Mouse (Mus musculus): Measurements from ENCODE around the gene Bicd2. TPM values are rescaled to one million over a fixed set of nuclear protein-coding genes. Genes with fewer than 3 reads are reported as not detected.

Gene Bicd2
- total RNA-seq (2014; rRNA removed) = 49.3 and 50.4 TPM in 2 replicates
- polyA plus RNA-seq (2015; fragmentation: Nextera tagmentation; extraction: Ambion mirVana) = 24.0 and 24.1 TPM in 2 replicates

- ATAC-seq (ENCODE audit: low FRiP score) (peak; percentile 99), DNase-seq (ENCODE audit: low spot score) (peak; percentile 100)
- Histone ChIP-seq H3K4me2 (ENCODE audit: low read depth, low read length, poor library complexity, severe bottlenecking) (peak within 1 kb of the TSS; percentile 93), H3K4me1 (ENCODE audit: insufficient read depth, low read length) (peaks cover 16% of the 10 kb centered on the region; the same call in 1 of the 2 replicates), H3K27me3 (ENCODE audit: insufficient read depth, low read length) (no peaks in the 10 kb centered on the region), H3K36me3 (ENCODE audit: insufficient read depth, low read length) (no peaks in the 10 kb centered on the region), H3K27ac (ENCODE audit: low read depth, low read length) (peak within 1 kb of the TSS; percentile 88), H3K9ac (replicated peaks; ENCODE audit: low read length, poor library complexity, severe bottlenecking) (peak within 1 kb of the TSS; percentile 87), H3K9me3 (ENCODE audit: low read length) (no peaks in the 10 kb centered on the region), H3K4me3 (ENCODE audit: low read depth, low read length) (peak within 1 kb of the TSS; percentile 90)
- peak; percentile 46 for TF ChIP-seq CTCF (IDR thresholded peaks at IDR 0.05)
- WGBS = under 1% methylated on average over 66 of the region's 74 CpGs
Measured at GRCm38 (mm10) chr13:49341012-49341830, at the start of gene Bicd2. TSS of gene Bicd2 (plus strand) at chr13:49341585.

GRCm38 (mm10) chr13:49291949-49292348 lies 49.4 kb upstream of the Bicd2 start:
- Histone ChIP-seq H3K9me3 (ENCODE audit: low read length) (no peaks in the 10 kb centered on the region), H3K4me2 (ENCODE audit: low read depth, low read length, poor library complexity, severe bottlenecking) (no peak overlapping the region), H3K36me3 (ENCODE audit: insufficient read depth, low read length) (peaks cover 8% of the 10 kb centered on the region; the same call in 1 of the 2 replicates), H3K27ac (ENCODE audit: low read depth, low read length) (no peak overlapping the region), H3K4me3 (ENCODE audit: low read depth, low read length) (no peak overlapping the region), H3K4me1 (ENCODE audit: insufficient read depth, low read length) (no peaks in the 10 kb centered on the region), H3K27me3 (ENCODE audit: insufficient read depth, low read length) (no peaks in the 10 kb centered on the region), H3K9ac (replicated peaks; ENCODE audit: low read length, poor library complexity, severe bottlenecking) (no peak overlapping the region)
- ATAC-seq (ENCODE audit: low FRiP score) (no peak), DNase-seq (ENCODE audit: low spot score) (no peak)
- WGBS = 92% methylated on average over 6 of the region's 6 CpGs
- no peak for TF ChIP-seq CTCF (IDR thresholded peaks at IDR 0.05)

GRCm38 (mm10) chr13:49294108-49294507 lies 47.3 kb upstream of the Bicd2 start:
- H3K36me3 ChIP-seq (ENCODE audit: insufficient read depth, low read length) = 0 out of 2 replicates have a peak, but pooled peaks cover 4% of the 10 kb centered on the region
- H3K4me3 ChIP-seq (ENCODE audit: low read depth, low read length) = no peak overlapping the region
- H3K4me1 ChIP-seq (ENCODE audit: insufficient read depth, low read length) = no peaks in the 10 kb centered on the region
- TF ChIP-seq CTCF (IDR thresholded peaks at IDR 0.05) = no peak
- H3K9me3 ChIP-seq (ENCODE audit: low read length) = no peaks in the 10 kb centered on the region
- DNase-seq (ENCODE audit: low spot score) = no peak
- H3K27me3 ChIP-seq (ENCODE audit: insufficient read depth, low read length) = no peaks in the 10 kb centered on the region
- 84% methylated on average over 9 of the region's 9 CpGs for WGBS
- ATAC-seq (ENCODE audit: low FRiP score) = no peak
- H3K27ac ChIP-seq (ENCODE audit: low read depth, low read length) = no peak overlapping the region
- no peak overlapping the region for H3K9ac ChIP-seq (replicated peaks; ENCODE audit: low read length, poor library complexity, severe bottlenecking)
- H3K4me2 ChIP-seq (ENCODE audit: low read depth, low read length, poor library complexity, severe bottlenecking) = no peak overlapping the region

GRCm38 (mm10) chr13:49296270-49296669 lies 45.1 kb upstream of the Bicd2 start:
- Histone ChIP-seq H3K27ac (ENCODE audit: low read depth, low read length) (no peak overlapping the region), H3K4me2 (ENCODE audit: low read depth, low read length, poor library complexity, severe bottlenecking) (no peak overlapping the region), H3K27me3 (ENCODE audit: insufficient read depth, low read length) (no peaks in the 10 kb centered on the region), H3K4me3 (ENCODE audit: low read depth, low read length) (no peak overlapping the region), H3K4me1 (ENCODE audit: insufficient read depth, low read length) (no peaks in the 10 kb centered on the region), H3K9ac (replicated peaks; ENCODE audit: low read length, poor library complexity, severe bottlenecking) (no peak overlapping the region), H3K9me3 (ENCODE audit: low read length) (no peaks in the 10 kb centered on the region), H3K36me3 (ENCODE audit: insufficient read depth, low read length) (0 out of 2 replicates have a peak, but pooled peaks cover 4% of the 10 kb centered on the region)
- no peak for TF ChIP-seq CTCF (IDR thresholded peaks at IDR 0.05)
- WGBS = 90% methylated on average over 7 of the region's 7 CpGs
- ATAC-seq (ENCODE audit: low FRiP score) (no peak), DNase-seq (ENCODE audit: low spot score) (no peak)

GRCm38 (mm10) chr13:49298514-49299381 lies 42.6 kb upstream of the Bicd2 start:
- TF ChIP-seq CTCF (IDR thresholded peaks at IDR 0.05) = no peak
- WGBS = 91% methylated on average over 14 of the region's 14 CpGs
- Histone ChIP-seq H3K4me1 (ENCODE audit: insufficient read depth, low read length) (no peaks in the 10 kb centered on the region), H3K4me2 (ENCODE audit: low read depth, low read length, poor library complexity, severe bottlenecking) (no peak overlapping the region), H3K27me3 (ENCODE audit: insufficient read depth, low read length) (no peaks in the 10 kb centered on the region), H3K27ac (ENCODE audit: low read depth, low read length) (no peak overlapping the region), H3K9ac (replicated peaks; ENCODE audit: low read length, poor library complexity, severe bottlenecking) (no peak overlapping the region), H3K36me3 (ENCODE audit: insufficient read depth, low read length) (0 out of 2 replicates have a peak, but pooled peaks cover 4% of the 10 kb centered on the region), H3K9me3 (ENCODE audit: low read length) (no peaks in the 10 kb centered on the region), H3K4me3 (ENCODE audit: low read depth, low read length) (no peak overlapping the region)
- no peak for DNase-seq (ENCODE audit: low spot score)
- no peak for ATAC-seq (ENCODE audit: low FRiP score)
